ENCODE assay signal across 8 mouse cellular contexts in genomic region chr11:119134586-119134985, GRCm38 (mm10). TPM values are rescaled to one million over a fixed set of nuclear protein-coding genes. Genes with fewer than 3 reads are reported as not detected.
A peak's percentile ranks its signal among the peaks of the same experiment; 100 is the strongest.
DNase-seq lines count a peak whose midpoint lies in the region; ATAC-seq and TF ChIP-seq lines count a peak whose summit lies in the region.

No protein-coding gene starts in this region.

- no peak overlapping the region for H3K4me3 ChIP-seq in forebrain, embryonic 16.5 days (replicated peaks; ENCODE audit: low read length)
- H3K4me3 ChIP-seq in liver, postnatal 0 days (ENCODE audit: low read depth, low read length): no peak overlapping the region

- peaks cover 17% of the 10 kb centered on the region for H3K4me1 ChIP-seq in forebrain, embryonic 16.5 days (replicated peaks; ENCODE audit: control insufficient read depth, insufficient read depth, low read length)
- peaks cover 26% of the 10 kb centered on the region for H3K4me1 ChIP-seq in liver, postnatal 0 days (ENCODE audit: insufficient read depth)

- WGBS in forebrain, embryonic 16.5 days: 6% methylated on average over 17 of the region's 17 CpGs
- WGBS in liver, postnatal 0 days (ENCODE audit: insufficient replicate concordance): 18% methylated on average over 17 of the region's 17 CpGs

- no peak for TF ChIP-seq EP300 in liver, postnatal 0 days (IDR thresholded peaks at IDR 0.05; ENCODE audit: low read depth)

- DNase-seq in cerebellum, adult 8-10 months: peak; percentile 28
- DNase-seq in cerebellum, adult 11 months: no peak
- peak; percentile 39 for DNase-seq in CD4-positive helper T cell, adult 2 months (ENCODE audit: low read depth, low spot score)
- DNase-seq in liver, postnatal 0 days: peak; percentile 53
- no peak for DNase-seq in gastrocnemius, postnatal 25 days
- no peak for DNase-seq in layer of hippocampus, adult 9-11 months
- no peak for DNase-seq in layer of hippocampus, postnatal 10 days (ENCODE audit: low spot score in 2 of 2)

- H3K4me2 ChIP-seq in forebrain, embryonic 16.5 days (ENCODE audit: low read length): 0 out of 2 replicates have a peak overlapping the region, but pooled peaks have one; percentile 12
- peak overlapping the region; percentile 48 for H3K4me2 ChIP-seq in liver, postnatal 0 days (ENCODE audit: low read depth, low read length)

- no peak for ATAC-seq in forebrain, embryonic 16.5 days
- ATAC-seq in liver, postnatal 0 days: 0 out of 2 replicates have a peak, but pooled peaks have one; percentile 7

- H3K36me3 ChIP-seq in forebrain, embryonic 16.5 days (ENCODE audit: control insufficient read depth, insufficient read depth): no peaks in the 10 kb centered on the region
- no peaks in the 10 kb centered on the region for H3K36me3 ChIP-seq in liver, postnatal 0 days (replicated peaks; ENCODE audit: insufficient read depth, low read length)

- TF ChIP-seq CTCF in liver, postnatal 0 days (IDR thresholded peaks at IDR 0.05; ENCODE audit: low read depth): no peak

- no peaks in the 10 kb centered on the region for H3K9me3 ChIP-seq in forebrain, embryonic 16.5 days (ENCODE audit: control insufficient read depth, low read length)
- no peaks in the 10 kb centered on the region for H3K9me3 ChIP-seq in liver, postnatal 0 days (ENCODE audit: low read length)

- H3K27ac ChIP-seq in forebrain, embryonic 16.5 days (ENCODE audit: low read length): no peak overlapping the region
- H3K27ac ChIP-seq in liver, postnatal 0 days (ENCODE audit: low read depth): peak overlapping the region; percentile 84

- no peak overlapping the region for H3K9ac ChIP-seq in forebrain, embryonic 16.5 days (replicated peaks; ENCODE audit: low read depth, low read length)
- H3K9ac ChIP-seq in liver, postnatal 0 days (replicated peaks): 0 out of 2 replicates have a peak overlapping the region, but pooled peaks have one; percentile 26

- H3K27me3 ChIP-seq in forebrain, embryonic 16.5 days (replicated peaks; ENCODE audit: control insufficient read depth, insufficient read depth, low read length): no peaks in the 10 kb centered on the region
- no peaks in the 10 kb centered on the region for H3K27me3 ChIP-seq in liver, postnatal 0 days (ENCODE audit: insufficient read depth, low read length)

RNA-seq across cellular contexts. Expression of gene Cbx4, which starts 48.6 kb away (rescaled TPM):
- 18.1 and 18.5 TPM in 2 replicates for polyA plus RNA-seq in forebrain, embryonic 16.5 days (2015; fragmentation: Nextera tagmentation; extraction: Ambion mirVana)
- polyA plus RNA-seq in liver, postnatal 0 days (2015; fragmentation: Nextera tagmentation; extraction: Ambion mirVana): 2.8 and 4.7 TPM in 2 replicates
- 1 to 10 TPM; 2.4 to 3.5 TPM for total RNA-seq in gastrocnemius, postnatal 25 days (2021)
- total RNA-seq in layer of hippocampus, postnatal 10 days (2021): 10 to 100 TPM; 49.2 to 51.2 TPM

Comparison
In these comparisons a context has a peak if more than half of its experiments do, and no peak if none do; other contexts are left out.
1. DNase-seq: peak in cerebellum, adult 8-10 months (single experiment), CD4-positive helper T cell, adult 2 months (single experiment) and liver, postnatal 0 days (single experiment); none in cerebellum, adult 11 months (single experiment), gastrocnemius, postnatal 25 days (single experiment), layer of hippocampus, adult 9-11 months (single experiment) and layer of hippocampus, postnatal 10 days (0 of 2).
2. RNA of gene Cbx4, which starts 48.6 kb away (total RNA-seq): 49.2 to 51.2 TPM in layer of hippocampus, postnatal 10 days; 2.4 to 3.5 TPM in gastrocnemius, postnatal 25 days; every median in the first group is over 10 times any median in the second.